Mouse (Mus musculus): ENCODE data around the gene Lrrc8c.

DNA sequence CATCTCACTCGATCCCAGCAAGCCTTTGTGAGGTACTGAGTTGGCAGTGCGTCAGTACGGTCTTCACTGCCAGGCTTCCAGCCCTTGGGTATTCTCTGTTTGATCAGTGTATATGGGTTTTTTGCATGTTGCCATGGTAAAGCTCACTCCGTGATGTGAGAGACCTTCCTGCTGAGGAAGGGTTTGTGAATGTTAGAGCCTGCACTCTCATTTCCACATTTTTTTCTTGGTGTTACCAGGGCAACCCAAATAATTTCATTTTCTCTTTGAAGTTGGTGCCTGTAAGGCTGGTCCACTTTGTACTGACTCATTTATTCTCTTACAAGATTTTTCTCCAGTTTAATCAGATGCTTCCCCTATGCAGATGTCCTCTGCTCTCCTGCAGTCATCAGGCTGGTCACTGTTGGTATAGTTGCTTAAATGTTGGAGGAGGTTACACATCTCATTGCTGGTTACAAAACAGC, 38.6 kb downstream of the Lrrc8c start:
- TF ChIP-seq CTCF (conservative IDR thresholded peaks at IDR 0.05; ENCODE audit: low read length) (no peak), POU5F1 (IDR thresholded peaks at IDR 0.05; ENCODE audit: borderline replicate concordance, low read length) (no peak)

All from E14TG2a.4 (cell line).